Mouse (Mus musculus): ENCODE results near the gene Ttc39b.

DNA sequence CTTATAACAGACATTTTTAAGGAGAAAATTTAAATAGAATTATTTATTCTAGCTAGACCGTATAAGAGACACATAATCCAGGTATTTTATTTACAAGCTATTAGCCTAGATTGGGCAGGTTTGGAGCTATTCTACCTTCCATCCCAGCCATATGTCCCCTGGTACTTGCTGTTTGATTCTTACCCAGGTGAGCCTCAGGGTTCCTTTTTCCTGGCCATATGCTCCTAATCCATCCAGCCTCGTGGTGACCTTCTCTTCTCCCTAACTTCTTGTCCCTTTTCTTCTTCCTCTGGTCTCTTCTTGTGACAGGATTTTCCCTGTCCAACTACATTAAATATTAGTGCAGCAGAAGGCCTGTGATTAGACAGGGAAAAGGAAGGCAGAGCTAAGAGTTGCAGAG, 134.3 kb downstream of the Ttc39b start:
- no peak for TF ChIP-seq POLR2A (IDR thresholded peaks at IDR 0.05; ENCODE audit: control insufficient read depth in 1 of 2, insufficient read depth in 1 of 2, low read depth in 1 of 2, low read length in 2 of 2, poor library complexity in 1 of 2)
- no peak for TF ChIP-seq ELF1 (IDR thresholded peaks at IDR 0.05; ENCODE audit: low read depth, low read length)
- no peak for TF ChIP-seq CTCF (IDR thresholded peaks at IDR 0.05 in 2 of 3, conservative IDR thresholded peaks at IDR 0.05 in 1 of 3; ENCODE audit: control insufficient read depth in 1 of 3, insufficient read depth in 1 of 3, low read depth in 2 of 3, low read length in 3 of 3, poor library complexity in 1 of 3, severe bottlenecking in 1 of 3)
- TF ChIP-seq EP300 (IDR thresholded peaks at IDR 0.05; ENCODE audit: low read depth in 1 of 2, low read length in 2 of 2): no peak
- TF ChIP-seq TBP (IDR thresholded peaks at IDR 0.05; ENCODE audit: low read depth, low read length): no peak
- no peak for TF ChIP-seq RCOR1 (IDR thresholded peaks at IDR 0.05; ENCODE audit: low read depth, low read length)
